Mouse (Mus musculus) CH12F3 (cell line): ENCODE results near the gene Tnp1.

Experiments used
- in situ Hi-C: fragments of 300-500 bp; cut with MboI; formaldehyde crosslinking; loops from 2 replicates; pipeline ENCODE4 v1.14.3; 2020; ENCODE audit warnings: low sequenced_read_pairs

Tnp1 gene

DNA sequence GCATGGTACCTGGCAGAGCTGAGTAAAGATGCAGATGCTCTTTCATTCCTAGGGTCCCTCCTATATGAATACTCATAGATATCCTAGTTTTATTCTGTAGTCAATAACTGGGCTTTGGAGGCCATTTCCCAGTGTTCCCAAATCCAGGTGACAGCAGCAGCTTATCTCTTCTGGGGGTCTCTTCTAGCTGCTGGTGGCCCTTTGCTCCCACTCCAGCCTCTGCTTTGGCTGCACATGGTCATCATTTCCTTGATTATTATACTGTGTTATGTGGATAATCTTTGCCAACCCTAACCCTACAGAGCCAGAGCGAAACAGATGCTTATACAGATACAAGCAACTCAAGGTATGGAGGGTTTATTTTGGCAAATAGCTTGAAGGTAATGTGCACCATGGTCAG, 8.9 kb downstream of the Tnp1 start:
- in situ Hi-C loops = no loop called here

DNA sequence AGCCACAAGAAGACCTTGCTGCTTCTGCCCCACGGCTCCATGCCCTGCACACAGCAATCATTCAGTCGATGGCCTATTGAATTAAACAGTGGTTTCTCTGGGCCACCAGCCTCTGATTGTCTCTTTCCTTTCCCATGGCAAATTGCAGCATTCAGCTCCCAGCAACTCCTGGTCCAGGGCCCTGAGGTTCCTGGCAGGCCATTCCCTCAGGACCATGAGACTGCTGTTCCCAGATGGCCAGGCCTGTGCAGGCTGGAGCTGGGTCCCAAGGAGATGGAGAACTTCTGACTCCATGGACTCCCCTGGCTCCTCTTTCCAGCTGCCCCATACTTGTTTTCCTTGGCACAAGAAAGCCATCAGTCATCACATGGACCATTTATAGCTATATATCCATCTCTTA, 10.8 kb downstream of the Tnp1 start:
- in situ Hi-C loops = no loop called here

DNA sequence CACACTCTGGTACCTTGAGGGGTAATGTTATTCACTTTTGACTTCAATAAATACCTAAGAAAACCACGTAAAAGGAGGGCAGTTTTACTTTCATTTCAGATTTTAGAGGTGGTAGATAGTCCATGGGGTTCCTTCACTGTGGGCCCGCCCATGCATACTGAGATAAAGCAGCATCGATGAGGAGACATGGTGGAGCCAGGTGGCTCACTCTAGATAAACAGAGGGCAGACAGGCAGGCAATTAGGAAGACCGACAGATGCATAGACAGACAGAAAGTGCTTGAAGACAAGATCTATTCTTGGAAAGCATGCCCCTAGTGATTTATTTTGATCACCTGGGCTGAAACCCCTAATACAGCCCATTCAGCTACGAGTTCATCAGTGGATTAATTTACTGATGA, 13.1 kb downstream of the Tnp1 start:
- in situ Hi-C loops = no loop called here

GRCm38 (mm10) chr1:73001961-73002360, 13.7 kb downstream of the Tnp1 start:
- in situ Hi-C loops = no loop called here

GRCm38 (mm10) chr1:72994751-72995528, 20.8 kb downstream of the Tnp1 start:
- in situ Hi-C loops = no loop called here

DNA sequence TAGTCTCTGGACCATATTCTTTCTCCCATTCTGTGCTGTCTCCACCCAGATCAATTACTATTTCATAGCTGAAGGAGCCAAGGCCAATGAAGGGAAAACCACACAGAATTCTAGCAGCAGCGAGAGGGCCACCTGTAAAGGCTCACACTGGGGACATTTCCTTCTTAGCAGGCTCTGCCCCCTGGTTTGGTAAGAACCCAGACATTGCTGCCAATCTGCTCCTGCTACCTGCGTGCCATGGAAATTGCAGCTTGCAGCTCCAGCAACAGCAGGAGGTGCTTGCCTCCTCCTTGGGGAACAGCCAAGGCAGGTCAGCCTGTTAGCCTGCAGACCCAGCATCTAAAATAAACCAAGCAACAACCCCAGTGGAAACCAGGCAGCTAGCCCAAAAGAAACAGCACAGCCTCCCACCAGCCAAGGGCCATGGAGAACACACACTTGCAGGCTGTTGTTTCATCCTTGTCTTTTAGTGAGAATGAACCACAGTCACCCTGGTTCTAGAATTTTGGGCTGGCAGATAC, 22.7 kb downstream of the Tnp1 start:
- in situ Hi-C loops = no loop called here

GRCm38 (mm10) chr1:72992209-72992608, 23.5 kb downstream of the Tnp1 start:
- in situ Hi-C loops = no loop called here

DNA sequence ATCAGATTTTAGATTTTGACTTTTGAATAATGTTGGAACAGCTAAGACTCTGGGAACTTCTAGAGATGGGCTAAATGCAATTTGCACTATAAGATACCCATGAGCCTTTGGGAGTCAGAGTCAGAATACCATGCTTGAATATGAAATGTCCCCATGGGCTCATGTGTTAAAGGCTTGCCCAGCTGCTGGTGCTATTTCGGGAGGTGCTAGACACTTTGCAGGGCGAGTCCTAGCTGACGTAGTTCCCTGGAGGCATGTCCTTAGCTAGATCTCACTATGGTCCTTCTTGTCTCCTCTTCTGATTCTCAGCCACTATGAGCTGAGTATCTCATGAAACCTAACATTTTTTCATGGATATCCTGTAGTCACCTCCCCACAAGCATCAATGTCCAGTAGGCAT, 26.8 kb downstream of the Tnp1 start:
- in situ Hi-C loops = no loop called here

DNA sequence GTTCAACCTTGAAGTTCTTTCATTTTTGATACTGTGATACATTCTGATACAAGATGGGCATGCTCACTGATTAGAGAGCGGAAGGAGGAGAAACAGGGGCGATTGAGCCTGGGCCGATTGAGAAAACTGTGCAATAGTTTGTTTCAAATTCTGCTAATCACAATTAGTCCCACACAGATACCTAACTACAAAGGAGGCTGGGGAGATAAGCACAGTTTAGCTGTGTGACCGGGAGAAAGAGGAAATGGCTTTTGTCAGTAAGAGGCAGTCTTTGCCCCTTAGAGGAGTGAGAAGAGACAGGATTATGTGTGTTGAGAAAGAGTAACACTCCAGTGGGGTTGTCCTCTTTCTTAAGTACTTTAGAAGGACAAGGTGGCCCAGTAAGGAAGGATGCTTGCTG, 29.0 kb downstream of the Tnp1 start:
- in situ Hi-C loops = no loop called here

DNA sequence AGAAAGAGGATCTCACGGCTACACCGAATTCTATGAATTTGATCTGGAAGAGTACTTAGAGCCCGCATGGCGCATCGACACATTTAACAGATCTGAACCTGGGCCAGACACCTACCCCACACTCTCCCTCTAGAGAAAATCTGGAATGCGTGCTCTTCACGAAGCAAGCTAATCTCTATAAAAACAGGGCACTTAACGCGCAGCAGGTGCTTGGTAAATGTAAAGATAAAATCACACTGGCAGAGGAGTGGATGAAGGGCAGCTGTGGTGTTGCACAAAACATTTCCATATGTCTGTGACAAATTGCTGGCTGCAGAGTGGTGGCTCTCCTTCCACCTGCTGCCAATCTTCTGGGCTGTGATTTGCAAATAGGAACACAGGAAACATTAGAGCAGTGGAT, 36.8 kb downstream of the Tnp1 start:
- in situ Hi-C loops = no loop called here

DNA sequence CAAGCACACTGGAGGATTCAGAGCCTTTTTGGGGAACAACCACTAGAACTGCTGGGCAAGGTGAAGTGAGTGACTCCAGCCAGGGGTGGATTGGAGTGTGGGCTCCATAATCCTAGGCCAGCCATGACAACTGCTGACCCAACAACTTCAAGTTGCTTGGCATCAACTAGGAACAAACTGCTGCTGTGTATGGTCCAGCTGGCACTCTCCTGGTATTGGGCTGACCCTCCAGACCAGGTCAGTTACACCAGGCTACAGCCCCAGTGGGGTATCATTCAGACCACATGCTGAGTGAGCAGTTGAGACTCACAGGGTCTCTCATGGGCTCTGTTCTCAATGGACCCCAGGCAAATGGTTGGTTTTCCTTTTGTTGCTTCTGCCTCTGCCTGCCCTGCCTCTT, 41.5 kb downstream of the Tnp1 start:
- in situ Hi-C loops = no loop called here

DNA sequence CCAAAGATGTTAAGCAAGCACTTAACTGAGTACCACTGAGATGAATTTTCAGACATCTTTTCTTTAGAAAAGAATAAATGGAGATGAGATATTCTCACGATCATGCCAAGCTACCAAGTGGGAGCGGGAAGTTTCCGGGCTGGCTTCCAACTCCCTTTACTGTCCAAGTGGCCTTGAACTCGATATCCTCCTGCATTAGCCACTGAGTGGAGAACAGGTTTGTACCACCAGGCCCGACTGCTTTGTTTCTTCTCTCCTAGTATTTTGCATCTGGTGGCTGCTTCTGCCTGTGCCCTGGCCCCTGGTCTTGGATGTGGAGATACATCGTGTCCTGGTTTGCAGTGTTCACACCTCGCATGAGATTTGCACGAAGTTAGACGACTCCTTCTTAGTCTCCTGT, 45.2 kb downstream of the Tnp1 start:
- in situ Hi-C loops = no loop called here

DNA sequence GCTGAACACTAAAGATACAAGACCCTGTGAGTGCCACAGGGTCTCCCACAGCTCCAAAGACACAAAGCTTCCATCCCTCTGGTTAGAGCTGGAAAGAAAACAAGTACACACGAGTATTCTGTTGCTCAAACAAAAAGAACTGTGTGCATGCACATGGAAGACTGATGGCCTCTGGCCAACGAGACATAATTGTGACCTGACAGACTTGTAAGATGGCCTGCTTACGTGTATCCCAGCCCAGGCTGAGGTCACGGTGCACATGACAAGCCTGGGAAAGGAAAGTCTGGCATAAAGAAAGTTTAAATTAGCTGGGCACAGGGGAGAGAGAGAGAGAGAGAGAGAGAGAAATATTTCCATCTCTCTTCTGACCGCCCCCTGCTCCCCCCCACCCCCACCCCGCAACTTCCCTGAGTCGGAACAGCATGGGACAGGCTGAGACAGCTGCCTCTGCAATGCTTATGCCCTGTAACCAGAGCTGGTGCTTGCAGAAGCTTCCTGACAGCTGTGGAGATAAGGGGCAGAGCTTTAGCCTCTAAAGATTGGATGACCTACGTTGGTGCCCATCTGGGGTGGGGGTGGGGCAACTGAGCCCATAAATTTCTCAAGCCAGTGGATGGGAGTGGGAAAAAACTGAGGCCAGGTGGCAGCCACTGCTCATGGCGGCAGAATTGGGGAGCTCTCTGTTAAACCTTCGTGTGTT, 46.4 kb downstream of the Tnp1 start:
- in situ Hi-C loops = no loop called here

GRCm38 (mm10) chr1:72966423-72966822, 49.3 kb downstream of the Tnp1 start:
- in situ Hi-C loops = no loop called here
